Mouse (Mus musculus): Measurements from ENCODE around the gene Abi3. TPM values are rescaled to one million over a fixed set of nuclear protein-coding genes. Genes with fewer than 3 reads are reported as not detected.

Abi3 gene
- total and polyA plus RNA-seq, 2 experiments from 2014 or later, result 0.19 to 1.5 TPM

GRCm38 (mm10) chr11:95853684-95854083, 11.4 kb upstream of the Abi3 start:
- H3K9ac ChIP-seq, result no peak overlapping the region
- H3K36me3 ChIP-seq (ENCODE audit: insufficient read depth), result no peaks in the 10 kb centered on the region
- H3K4me1 ChIP-seq (ENCODE audit: insufficient read depth), result no peaks in the 10 kb centered on the region
- DNase-seq (no peak), ATAC-seq (no peak)
- H3K27me3 ChIP-seq (ENCODE audit: insufficient read depth, low read length), result no peaks in the 10 kb centered on the region
- no peak overlapping the region for H3K4me2 ChIP-seq (ENCODE audit: low read depth)
- no peak overlapping the region for H3K4me3 ChIP-seq (ENCODE audit: low read depth, low read length)
- peak; percentile 67 for TF ChIP-seq CTCF (IDR thresholded peaks at IDR 0.05; ENCODE audit: low read depth)
- WGBS, result 59% methylated on average over 5 of the region's 5 CpGs
- H3K27ac ChIP-seq (ENCODE audit: low read depth, low read length), result no peak overlapping the region
- H3K9me3 ChIP-seq (ENCODE audit: low read length), result no peaks in the 10 kb centered on the region

DNA sequence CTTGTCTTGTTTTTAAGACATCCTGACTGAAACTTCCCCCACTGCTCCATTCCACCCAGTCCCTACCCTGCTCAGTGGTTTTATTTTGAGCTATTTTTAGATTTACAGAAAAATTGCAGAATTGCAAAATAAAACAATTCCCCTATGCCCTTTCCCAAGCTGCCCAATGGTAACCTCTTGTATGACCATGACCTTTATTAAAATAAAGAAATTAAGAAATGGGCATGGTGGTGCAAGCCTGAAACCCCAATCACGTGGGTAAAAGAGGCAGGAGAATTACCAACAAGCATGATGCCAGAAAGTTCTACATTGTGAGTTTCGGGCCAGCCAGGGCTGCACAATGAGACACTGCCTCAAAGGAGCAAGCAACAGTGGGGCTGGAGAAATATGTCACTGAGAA, 8.6 kb upstream of the Abi3 start:
- no peak overlapping the region for H3K4me2 ChIP-seq (ENCODE audit: low read depth)
- WGBS, result 71% methylated on average over 2 of the region's 2 CpGs
- ATAC-seq (no peak), DNase-seq (no peak)
- TF ChIP-seq CTCF (IDR thresholded peaks at IDR 0.05; ENCODE audit: low read depth), result no peak
- H3K27me3 ChIP-seq (ENCODE audit: insufficient read depth, low read length), result no peaks in the 10 kb centered on the region
- no peak overlapping the region for H3K9ac ChIP-seq
- no peaks in the 10 kb centered on the region for H3K4me1 ChIP-seq (ENCODE audit: insufficient read depth)
- H3K9me3 ChIP-seq (ENCODE audit: low read length), result no peaks in the 10 kb centered on the region
- no peak overlapping the region for H3K4me3 ChIP-seq (ENCODE audit: low read depth, low read length)
- H3K27ac ChIP-seq (ENCODE audit: low read depth, low read length), result no peak overlapping the region
- no peaks in the 10 kb centered on the region for H3K36me3 ChIP-seq (ENCODE audit: insufficient read depth)

GRCm38 (mm10) chr11:95844935-95845334, 2.7 kb upstream of the Abi3 start:
- no peak overlapping the region for H3K27ac ChIP-seq (ENCODE audit: low read depth, low read length)
- TF ChIP-seq CTCF (IDR thresholded peaks at IDR 0.05; ENCODE audit: low read depth), result no peak
- no peak overlapping the region for H3K4me2 ChIP-seq (ENCODE audit: low read depth)
- WGBS, result 73% methylated on average over 4 of the region's 4 CpGs
- H3K4me3 ChIP-seq (ENCODE audit: low read depth, low read length), result no peak overlapping the region
- no peak overlapping the region for H3K9ac ChIP-seq
- DNase-seq, result no peak
- H3K4me1 ChIP-seq (ENCODE audit: insufficient read depth), result no peaks in the 10 kb centered on the region
- no peaks in the 10 kb centered on the region for H3K9me3 ChIP-seq (ENCODE audit: low read length)
- peaks cover 8% of the 10 kb centered on the region for H3K27me3 ChIP-seq (ENCODE audit: insufficient read depth, low read length)
- no peaks in the 10 kb centered on the region for H3K36me3 ChIP-seq (ENCODE audit: insufficient read depth)
- ATAC-seq, result no peak

GRCm38 (mm10) chr11:95843421-95843950, 1.2 kb upstream of the Abi3 start:
- 64% methylated on average over 6 of the region's 6 CpGs for WGBS
- DNase-seq (no peak), ATAC-seq (no peak)
- TF ChIP-seq CTCF (IDR thresholded peaks at IDR 0.05; ENCODE audit: low read depth), result no peak
- H3K27me3 ChIP-seq (ENCODE audit: insufficient read depth, low read length), result peaks cover 8% of the 10 kb centered on the region
- peaks cover 3% of the 10 kb centered on the region for H3K4me1 ChIP-seq (ENCODE audit: insufficient read depth)
- H3K4me2 ChIP-seq (ENCODE audit: low read depth), result no peak overlapping the region
- no peak overlapping the region for H3K27ac ChIP-seq (ENCODE audit: low read depth, low read length)
- H3K36me3 ChIP-seq (ENCODE audit: insufficient read depth), result no peaks in the 10 kb centered on the region
- no peaks in the 10 kb centered on the region for H3K9me3 ChIP-seq (ENCODE audit: low read length)
- no peak overlapping the region for H3K9ac ChIP-seq
- no peak overlapping the region for H3K4me3 ChIP-seq (ENCODE audit: low read depth, low read length)

DNA sequence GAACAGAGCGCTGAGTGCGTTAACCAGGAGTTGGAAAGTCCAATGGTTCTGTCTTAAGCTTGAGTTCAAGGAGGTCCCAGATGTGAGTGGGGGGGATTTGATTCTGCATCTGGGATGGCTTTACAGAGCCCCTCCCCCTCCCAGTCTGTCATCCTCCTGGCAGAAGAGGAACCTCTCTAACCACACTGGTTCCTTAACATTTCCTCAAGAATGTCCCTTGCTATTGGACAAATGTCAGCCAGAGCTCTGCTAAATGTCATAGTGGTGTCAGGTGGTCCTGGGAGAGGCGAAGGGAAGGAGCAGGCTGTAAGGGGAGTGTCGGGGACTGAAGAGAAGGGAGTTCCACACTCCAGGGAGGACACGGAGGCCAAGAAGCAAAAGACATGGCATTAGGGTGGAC, 677 bp upstream of the Abi3 start:
- Histone ChIP-seq H3K36me3 (ENCODE audit: insufficient read depth) (no peaks in the 10 kb centered on the region), H3K4me2 (ENCODE audit: low read depth) (no peak overlapping the region), H3K4me3 (ENCODE audit: low read depth, low read length) (no peak overlapping the region), H3K9me3 (ENCODE audit: low read length) (no peaks in the 10 kb centered on the region), H3K27me3 (ENCODE audit: insufficient read depth, low read length) (peaks cover 8% of the 10 kb centered on the region), H3K27ac (ENCODE audit: low read depth, low read length) (no peak overlapping the region), H3K9ac (no peak overlapping the region), H3K4me1 (ENCODE audit: insufficient read depth) (peaks cover 4% of the 10 kb centered on the region)
- ATAC-seq (no peak), DNase-seq (no peak)
- no peak for TF ChIP-seq CTCF (IDR thresholded peaks at IDR 0.05; ENCODE audit: low read depth)
- WGBS, result 81% methylated on average over 5 of the region's 5 CpGs

- no peaks in the 10 kb centered on the region for H3K36me3 ChIP-seq (ENCODE audit: insufficient read depth)
- H3K4me3 ChIP-seq (ENCODE audit: low read depth, low read length), result no peak overlapping the region
- no peak overlapping the region for H3K27ac ChIP-seq (ENCODE audit: low read depth, low read length)
- WGBS, result 62% methylated on average over 10 of the region's 10 CpGs
- H3K4me2 ChIP-seq (ENCODE audit: low read depth), result no peak overlapping the region
- ATAC-seq (no peak), DNase-seq (no peak)
- peaks cover 4% of the 10 kb centered on the region for H3K4me1 ChIP-seq (ENCODE audit: insufficient read depth)
- no peak overlapping the region for H3K9ac ChIP-seq
- H3K27me3 ChIP-seq (ENCODE audit: insufficient read depth, low read length), result peaks cover 8% of the 10 kb centered on the region
- TF ChIP-seq CTCF (IDR thresholded peaks at IDR 0.05; ENCODE audit: low read depth), result no peak
- H3K9me3 ChIP-seq (ENCODE audit: low read length), result no peaks in the 10 kb centered on the region
Measured at GRCm38 (mm10) chr11:95841498-95841830, 812 bp downstream of the Abi3 start.

- WGBS, result 75% methylated on average over 5 of the region's 5 CpGs
- peaks cover 8% of the 10 kb centered on the region for H3K27me3 ChIP-seq (ENCODE audit: insufficient read depth, low read length)
- no peak for TF ChIP-seq CTCF (IDR thresholded peaks at IDR 0.05; ENCODE audit: low read depth)
- no peak overlapping the region for H3K4me2 ChIP-seq (ENCODE audit: low read depth)
- no peaks in the 10 kb centered on the region for H3K36me3 ChIP-seq (ENCODE audit: insufficient read depth)
- no peak overlapping the region for H3K4me3 ChIP-seq (ENCODE audit: low read depth, low read length)
- H3K27ac ChIP-seq (ENCODE audit: low read depth, low read length), result no peak overlapping the region
- ATAC-seq, result no peak
- no peaks in the 10 kb centered on the region for H3K9me3 ChIP-seq (ENCODE audit: low read length)
- H3K4me1 ChIP-seq (ENCODE audit: insufficient read depth), result peaks cover 4% of the 10 kb centered on the region
- no peak overlapping the region for H3K9ac ChIP-seq
- DNase-seq, result no peak
Measured at GRCm38 (mm10) chr11:95840694-95841497, 1.4 kb downstream of the Abi3 start.
